Mouse (Mus musculus) T-helper 2 cell (primary cell): ENCODE data around the gene Mcoln3.

Experiments
- in situ Hi-C: fragments of 300-600 bp; cut with MboI, MseI; formaldehyde crosslinking; loops from one replicate; pipeline ENCODE4 v1.15.1; 2025; ENCODE audit warnings: high pct_unique_total_duplicates

The Mcoln3 gene

DNA sequence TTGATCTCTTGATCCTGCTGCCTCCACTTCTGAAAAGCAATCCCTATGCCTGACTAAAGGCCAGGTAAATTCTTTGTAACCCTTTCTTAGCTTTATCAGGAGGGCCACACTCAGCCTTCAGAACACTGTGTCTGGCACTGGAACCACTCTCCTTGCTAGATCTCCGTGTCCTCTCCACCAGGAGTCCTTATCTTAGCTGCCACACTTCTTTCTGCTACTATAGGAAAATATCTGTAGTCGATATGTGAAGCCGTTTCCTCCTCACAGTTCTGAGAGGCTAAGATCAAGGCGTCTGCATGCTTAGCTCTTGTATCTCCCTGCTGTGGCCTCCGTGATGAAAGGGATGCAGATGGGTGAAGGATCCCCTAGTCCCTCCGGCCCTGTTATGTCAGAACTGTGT is 10.0 kb downstream of the Mcoln3 start:
- in situ Hi-C loops: no loop called here

DNA sequence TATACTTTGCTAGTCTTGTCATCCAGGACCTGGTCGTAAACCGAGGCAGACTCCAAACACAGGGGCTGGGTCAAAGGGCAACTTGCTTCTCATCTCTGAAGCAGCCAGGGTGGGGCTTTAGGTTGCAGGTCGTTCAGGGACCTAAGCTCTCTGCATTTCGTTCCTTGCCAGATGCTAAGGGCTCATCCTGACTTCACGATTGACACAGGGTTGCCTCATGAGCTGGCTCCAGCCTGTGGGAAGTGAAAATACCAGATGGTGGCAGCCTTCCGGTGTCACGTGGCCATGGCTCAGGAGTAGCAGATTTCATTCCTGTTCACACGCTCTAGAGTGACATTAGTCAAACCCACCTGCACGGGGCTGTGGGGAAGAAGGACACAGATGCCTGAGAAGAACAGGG is 17.6 kb downstream of the Mcoln3 start:
- in situ Hi-C loops: no loop called here

GRCm38 (mm10) chr3:146135417-146135816 is 18.2 kb downstream of the Mcoln3 start:
- in situ Hi-C loops: no loop called here

- in situ Hi-C loops: no loop called here
These were observed 19.2 kb downstream of the Mcoln3 start for GRCm38 (mm10) chr3:146136422-146136821.

DNA sequence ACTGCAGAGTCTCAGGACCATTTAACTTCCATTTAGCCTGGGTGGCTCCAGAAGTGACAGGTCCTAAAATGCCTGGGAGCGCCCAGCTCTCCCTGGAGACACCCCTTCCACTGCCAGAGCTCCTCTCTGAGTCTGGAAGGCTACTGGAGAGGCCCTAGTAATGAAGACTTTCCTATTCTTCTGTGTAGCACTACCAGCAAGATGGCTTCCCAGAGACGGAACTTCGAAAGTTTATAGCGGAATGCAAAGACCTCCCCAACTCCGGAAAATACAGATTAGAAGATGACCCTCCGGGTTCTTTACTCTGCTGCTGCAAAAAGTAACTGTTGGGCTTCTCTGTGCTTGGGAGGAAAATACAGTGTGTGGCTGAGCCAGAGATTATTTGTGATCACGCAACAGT is 23.0 kb downstream of the Mcoln3 start:
- in situ Hi-C loops: no loop called here

DNA sequence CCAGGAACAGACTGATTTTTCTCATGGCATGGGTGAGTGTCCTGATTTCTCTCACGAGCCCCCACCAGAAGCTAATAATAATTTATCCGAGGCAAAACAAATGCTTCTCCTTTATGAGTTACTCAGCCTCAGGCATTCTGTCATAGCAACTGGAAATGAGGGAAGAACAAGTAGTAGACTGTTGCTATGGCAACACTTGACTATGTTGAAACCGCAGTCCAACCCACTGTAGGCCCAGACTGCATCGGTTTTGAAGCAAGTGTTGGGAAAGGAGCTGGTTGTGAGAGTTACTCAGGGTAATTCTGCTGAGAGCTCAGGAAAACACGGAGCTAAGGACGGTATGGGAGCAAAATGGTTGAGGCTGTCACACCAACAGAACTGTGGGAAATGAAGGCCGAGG is 25.3 kb downstream of the Mcoln3 start:
- in situ Hi-C loops: no loop called here

- in situ Hi-C loops: no loop called here
These were observed 28.3 kb downstream of the Mcoln3 start for GRCm38 (mm10) chr3:146145501-146145900.

DNA sequence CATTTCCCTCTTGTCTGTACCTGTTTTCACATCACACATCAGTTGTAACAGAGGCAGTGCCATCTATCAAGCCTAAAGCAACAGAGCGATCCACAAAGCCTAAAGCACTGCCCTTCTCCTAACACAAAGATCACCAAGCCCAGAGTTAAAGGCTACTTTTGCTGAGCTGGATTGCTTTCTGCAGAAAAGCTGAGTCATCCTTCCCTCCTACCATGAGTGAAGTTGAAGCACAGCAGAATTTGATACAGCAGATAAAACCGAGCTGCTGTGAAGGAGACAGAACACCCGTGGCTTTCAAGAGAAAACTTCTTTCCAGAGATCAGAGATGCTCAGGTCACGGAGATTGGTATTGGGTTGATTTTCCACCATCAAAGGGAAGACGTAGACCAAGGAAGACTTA is 28.9 kb downstream of the Mcoln3 start:
- in situ Hi-C loops: no loop called here

DNA sequence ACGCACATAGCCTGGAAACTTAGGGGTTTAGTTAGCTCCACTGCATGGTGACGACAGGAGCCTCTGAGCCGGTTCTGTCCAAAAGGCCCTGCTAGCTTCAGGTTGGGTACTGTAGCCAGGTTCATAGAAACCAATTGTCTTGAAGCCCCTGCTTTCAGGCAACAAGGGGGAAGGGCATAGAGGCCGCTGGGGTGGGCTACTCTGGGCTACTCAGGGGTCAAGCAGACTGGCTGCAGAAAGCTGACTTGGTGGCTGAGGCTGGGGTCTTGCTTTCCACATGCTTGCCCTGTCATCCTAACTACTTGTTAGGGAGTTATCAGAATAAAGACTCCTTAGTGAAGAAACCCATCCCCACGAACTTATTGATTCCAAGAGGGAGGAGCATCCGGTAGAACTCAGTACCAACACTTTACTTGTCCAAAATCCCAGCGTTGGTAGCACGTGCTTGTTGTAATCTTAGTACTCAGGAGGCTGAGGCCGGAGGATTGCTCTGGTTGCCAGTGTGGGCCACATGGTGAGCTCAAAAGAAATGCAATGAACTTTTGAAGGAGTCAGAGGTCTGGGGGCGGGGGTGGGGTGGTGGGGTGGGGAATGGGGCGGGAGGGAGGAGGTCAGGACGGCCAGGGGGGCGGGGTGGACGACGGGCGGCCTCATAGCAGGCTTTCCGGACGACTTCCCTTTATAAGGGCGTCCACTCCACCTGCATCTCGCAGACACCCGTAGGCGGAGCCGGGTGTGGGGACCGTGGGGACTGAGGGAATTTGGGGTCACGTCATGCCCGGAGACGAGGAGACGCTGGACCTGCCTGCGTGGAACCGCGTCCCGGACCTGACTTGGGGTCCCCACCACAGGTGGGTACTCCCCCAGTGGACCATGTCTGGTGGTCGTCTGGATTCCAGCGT is 32.2 kb downstream of the Mcoln3 start, which contains the start of gene Mcoln2:
Gene Mcoln2, plus strand, starts transcription at position 678 of the 902 bp plus-strand sequence.
- in situ Hi-C loops: no loop called here

GRCm38 (mm10) chr3:146150058-146150400 is 32.8 kb downstream of the Mcoln3 start:
- in situ Hi-C loops: no loop called here

DNA sequence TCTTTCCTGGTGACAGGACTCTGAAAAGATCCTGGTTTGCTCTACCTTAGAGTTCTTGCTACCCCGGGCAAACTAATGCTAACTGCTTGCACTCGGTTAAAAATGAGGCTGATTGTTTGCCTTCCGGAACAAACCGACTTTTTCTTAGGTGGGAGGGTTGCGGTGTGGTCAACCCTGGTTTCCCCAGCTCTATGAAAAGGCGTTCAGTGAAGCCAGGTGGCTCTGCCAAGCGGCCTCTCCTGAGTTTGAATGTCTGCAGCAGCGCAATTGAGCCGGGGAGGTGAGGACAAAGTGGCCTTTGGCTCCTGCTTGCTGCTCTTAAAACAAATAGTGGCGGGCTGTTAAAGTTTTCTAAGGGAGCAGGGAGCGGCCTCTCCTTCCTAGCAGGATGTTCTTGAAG is 33.3 kb downstream of the Mcoln3 start:
- in situ Hi-C loops: no loop called here

DNA sequence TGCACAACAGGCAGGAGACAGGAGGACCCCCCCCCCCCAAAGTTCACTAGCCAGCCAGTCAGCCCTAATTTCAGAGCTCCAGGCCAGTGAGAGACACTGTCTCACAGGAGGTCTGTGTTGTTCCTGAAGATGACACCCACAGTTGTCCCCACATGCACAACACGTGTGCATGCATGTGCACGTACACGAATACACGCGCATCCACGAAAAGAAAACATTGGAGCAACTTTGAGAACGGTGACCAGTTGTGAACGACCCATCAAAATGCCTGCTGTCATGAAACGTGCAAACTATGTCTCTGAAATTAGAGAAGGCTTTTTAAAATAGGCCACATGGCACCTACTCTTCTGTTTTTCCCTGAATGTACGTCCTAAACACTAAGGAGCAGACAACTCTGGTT is 34.1 kb downstream of the Mcoln3 start:
- in situ Hi-C loops: no loop called here

GRCm38 (mm10) chr3:146151755-146152154 is 34.5 kb downstream of the Mcoln3 start:
- in situ Hi-C loops: no loop called here

DNA sequence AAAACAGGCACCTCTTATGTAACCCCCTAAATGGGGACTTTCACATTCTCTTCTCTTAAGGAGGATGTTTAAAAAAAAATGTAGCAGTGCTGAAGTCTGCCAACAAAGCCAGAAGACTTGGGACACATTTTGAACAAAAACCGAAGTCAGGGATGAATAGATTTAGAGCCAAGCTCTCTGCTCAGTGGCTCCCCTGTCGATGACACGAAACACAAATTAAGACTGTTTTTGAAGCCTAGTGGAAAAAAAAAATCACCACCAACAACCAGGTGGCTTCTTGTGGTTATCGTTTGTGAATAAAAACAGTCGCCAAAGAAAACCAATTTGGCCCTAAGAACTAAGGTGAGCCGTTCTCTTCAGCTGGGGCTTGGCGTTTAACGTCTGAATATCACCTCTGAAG is 35.1 kb downstream of the Mcoln3 start:
- in situ Hi-C loops: no loop called here

GRCm38 (mm10) chr3:146152913-146153312 is 35.7 kb downstream of the Mcoln3 start:
- in situ Hi-C loops: no loop called here

DNA sequence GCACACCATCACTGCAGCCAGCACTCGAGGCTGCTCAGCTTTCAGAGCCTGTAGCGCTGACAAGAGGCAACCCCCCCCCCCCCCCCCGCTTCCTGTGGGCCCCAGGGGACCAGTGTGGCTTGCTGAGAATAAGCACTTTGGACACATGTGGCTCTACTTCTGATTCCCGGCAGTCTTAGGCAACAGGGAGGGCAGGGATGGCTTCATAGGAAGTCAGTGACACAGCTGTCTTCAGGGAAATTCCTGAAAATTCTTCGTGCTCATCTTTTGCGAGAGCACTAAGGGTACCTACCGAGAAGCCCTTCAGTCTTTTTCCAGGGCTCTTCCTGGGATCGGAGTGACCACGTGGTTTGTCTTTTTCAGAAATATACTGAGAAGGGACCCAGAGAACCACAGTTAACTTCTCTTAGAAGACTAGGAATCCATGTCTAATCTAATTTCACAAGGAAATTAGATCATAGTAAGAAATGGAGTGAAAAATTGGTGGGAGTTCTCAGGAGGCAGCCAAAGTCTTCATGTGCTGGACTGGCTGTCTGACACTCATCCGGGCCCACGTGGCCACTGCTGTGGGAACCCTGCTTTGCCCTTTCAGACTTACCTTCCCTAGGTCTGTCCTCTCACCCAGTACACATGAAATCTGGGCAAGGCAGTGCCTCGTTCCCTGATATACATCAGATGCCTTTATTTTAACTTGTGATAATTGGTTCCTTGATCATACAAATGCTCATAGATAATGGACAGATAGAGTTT is 36.8 kb downstream of the Mcoln3 start:
- in situ Hi-C loops: no loop called here

- in situ Hi-C loops: no loop called here
These were observed 38.7 kb downstream of the Mcoln3 start for GRCm38 (mm10) chr3:146155628-146156576.

GRCm38 (mm10) chr3:146156811-146157210 is 39.6 kb downstream of the Mcoln3 start:
- in situ Hi-C loops: no loop called here

DNA sequence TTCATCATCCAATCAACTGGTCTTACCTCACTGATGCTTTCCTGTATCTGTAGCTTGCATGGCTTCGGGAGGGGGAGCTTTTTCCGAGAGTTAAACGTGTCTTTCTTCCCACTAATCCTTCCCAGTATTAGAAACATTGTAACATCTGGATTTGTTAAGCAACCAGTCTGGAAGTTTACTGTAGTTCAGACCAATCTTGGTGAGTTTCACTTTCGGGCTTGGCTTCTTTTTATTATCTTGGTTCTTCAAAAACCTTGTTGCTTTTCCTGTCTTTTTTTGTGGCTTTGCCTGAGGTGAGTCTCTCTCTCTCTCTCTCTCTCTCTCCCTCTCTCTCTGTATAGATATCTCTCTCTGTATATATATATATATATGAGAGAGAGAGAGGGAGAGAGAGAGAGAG is 40.8 kb downstream of the Mcoln3 start:
- in situ Hi-C loops: no loop called here

- in situ Hi-C loops: no loop called here
These were observed 42.1 kb downstream of the Mcoln3 start for GRCm38 (mm10) chr3:146159360-146159759.

DNA sequence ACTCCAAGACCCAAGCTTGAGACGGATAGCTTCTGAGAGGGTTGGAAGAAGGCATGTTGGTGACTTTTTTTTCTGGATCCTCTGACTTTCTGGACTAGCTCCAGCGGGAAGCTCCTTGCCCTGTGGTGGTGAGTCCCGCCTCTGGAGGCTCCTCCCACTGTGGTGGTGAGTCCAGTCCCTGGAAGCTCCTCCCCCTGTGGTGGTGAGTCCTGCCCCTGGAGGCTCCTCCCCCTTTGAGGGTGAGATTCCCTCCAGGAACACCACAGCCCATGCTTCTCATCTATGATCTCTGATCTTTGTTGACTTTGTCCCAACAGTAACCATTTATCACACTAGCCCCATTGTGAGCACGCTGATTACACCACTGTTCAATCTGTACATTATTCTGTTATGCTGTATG is 44.9 kb downstream of the Mcoln3 start:
- in situ Hi-C loops: no loop called here

- in situ Hi-C loops: loop anchor here (5.0 kb wide), 1 partner anchor 67 kb away; no protein-coding TSS in a partner anchor
These were observed 52.1 kb downstream of the Mcoln3 start for GRCm38 (mm10) chr3:146169356-146169755.
